Mouse (Mus musculus): Measurements from ENCODE around the gene Arhgap9. TPM values are rescaled to one million over a fixed set of nuclear protein-coding genes. Genes with fewer than 3 reads are reported as not detected.

The Arhgap9 gene
- total RNA-seq, 2 experiments from 2014 or later = 0.94 to 1.1 TPM

- intact Hi-C loops (cut with DNase I) = no loop called here
- DNase-seq (ENCODE audit: low spot score in 2 of 2) = no peak
Measured at GRCm38 (mm10) chr10:127317277-127317676, 4.5 kb upstream of the Arhgap9 start.

- DNase-seq (ENCODE audit: low spot score in 2 of 2) = no peak
- intact Hi-C loops (cut with DNase I) = no loop called here
Measured at GRCm38 (mm10) chr10:127318009-127318408, 3.8 kb upstream of the Arhgap9 start.

- DNase-seq (ENCODE audit: low spot score in 2 of 2) = no peak
- intact Hi-C loops (cut with DNase I) = no loop called here
Measured at GRCm38 (mm10) chr10:127319969-127320368, 1.8 kb upstream of the Arhgap9 start.

DNA sequence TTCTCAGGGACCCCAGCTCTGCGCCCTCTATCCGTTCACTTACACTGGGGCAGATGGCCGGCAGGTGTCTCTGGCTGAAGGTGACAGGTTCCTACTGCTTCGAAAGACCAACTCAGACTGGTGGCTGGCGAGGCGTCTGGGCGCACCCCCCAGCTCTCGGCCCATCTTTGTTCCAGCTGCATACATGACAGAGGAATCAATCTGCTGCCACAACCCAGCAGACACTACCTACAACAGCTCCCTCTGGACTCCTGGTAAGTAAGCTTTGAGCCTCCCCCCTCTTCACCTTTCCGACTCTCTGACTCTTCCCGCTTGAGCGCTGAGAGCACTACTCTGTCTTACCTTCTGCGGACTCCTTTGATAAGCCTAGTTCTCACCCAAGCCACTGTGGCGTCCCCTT, 414 bp downstream of the Arhgap9 start:
- intact Hi-C loops (cut with DNase I) = no loop called here
- DNase-seq (ENCODE audit: low spot score in 2 of 2) = no peak

DNA sequence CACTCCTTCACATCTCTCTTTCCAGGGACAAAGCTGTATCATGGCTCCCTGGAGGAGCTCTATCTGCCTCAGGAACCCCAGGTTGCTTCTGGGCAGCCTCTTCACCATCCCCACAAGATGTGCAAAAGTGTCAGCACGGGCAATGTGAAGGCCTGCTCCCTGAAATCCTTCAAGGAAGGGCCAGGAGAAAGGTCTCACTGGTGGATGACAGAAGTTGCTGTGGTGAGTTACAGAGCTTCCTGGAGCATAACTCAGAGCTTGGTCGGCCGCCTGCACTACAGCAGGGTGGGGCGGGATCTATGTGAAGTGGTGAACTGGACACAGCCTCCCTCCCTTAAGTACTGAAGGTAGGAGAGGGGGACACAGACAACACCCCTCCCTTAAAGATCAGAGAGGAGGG, 905 bp downstream of the Arhgap9 start:
- DNase-seq (ENCODE audit: low spot score in 2 of 2) = no peak
- intact Hi-C loops (cut with DNase I) = no loop called here

GRCm38 (mm10) chr10:127323131-127323855, 1.5 kb downstream of the Arhgap9 start:
- intact Hi-C loops (cut with DNase I) = no loop called here
- no peak for DNase-seq (ENCODE audit: low spot score in 2 of 2)

GRCm38 (mm10) chr10:127324495-127324894, 2.7 kb downstream of the Arhgap9 start:
- DNase-seq (ENCODE audit: low spot score in 2 of 2) = no peak
- intact Hi-C loops (cut with DNase I) = no loop called here

- DNase-seq (ENCODE audit: low spot score in 2 of 2) = no peak
Measured at GRCm38 (mm10) chr10:127325454-127326016, 3.8 kb downstream of the Arhgap9 start.

GRCm38 (mm10) chr10:127326017-127326801, 4.4 kb downstream of the Arhgap9 start:
- DNase-seq (ENCODE audit: low spot score in 2 of 2) = no peak
- intact Hi-C loops (cut with DNase I) = no loop called here

More at GRCm38 (mm10) chr10:127325454-127326016, 3.8 kb downstream of the Arhgap9 start:
- intact Hi-C loops (cut with DNase I) = no loop called here

- DNase-seq (ENCODE audit: low spot score in 2 of 2) = no peak
- intact Hi-C loops (cut with DNase I) = no loop called here
Measured at GRCm38 (mm10) chr10:127326828-127327227, 5.1 kb downstream of the Arhgap9 start.

DNA sequence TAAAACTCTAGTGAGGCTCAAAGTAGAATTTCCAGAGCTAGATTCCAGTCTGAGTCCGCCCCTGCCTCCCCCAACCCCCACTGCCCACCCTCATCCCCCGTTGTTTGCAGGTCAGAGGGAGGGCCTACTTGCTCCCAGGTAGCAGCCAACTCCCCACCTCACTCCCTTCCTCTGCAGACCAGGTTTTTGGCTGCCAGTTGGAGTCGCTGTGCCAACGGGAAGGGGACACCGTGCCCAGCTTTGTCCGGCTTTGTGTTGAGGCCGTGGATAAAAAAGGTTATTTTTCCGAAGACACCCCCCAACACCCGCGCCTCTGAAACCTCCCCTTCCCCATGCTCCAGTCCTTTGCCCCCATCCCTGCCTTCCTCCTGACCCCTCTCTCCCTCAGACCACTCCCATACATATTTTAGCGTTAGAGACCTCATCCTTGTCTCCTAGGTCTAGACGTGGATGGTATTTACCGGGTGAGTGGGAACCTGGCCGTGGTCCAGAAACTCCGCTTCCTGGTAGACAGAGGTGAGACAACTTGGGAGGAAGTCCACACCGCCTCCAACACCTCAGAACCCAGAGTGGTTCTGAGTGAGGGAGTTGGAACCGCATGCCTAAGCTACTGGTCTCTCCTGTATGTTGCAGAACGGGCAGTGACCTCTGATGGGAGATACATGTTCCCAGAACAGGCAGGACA, 5.8 kb downstream of the Arhgap9 start:
- DNase-seq (ENCODE audit: low spot score in 2 of 2) = no peak
- intact Hi-C loops (cut with DNase I) = no loop called here

DNA sequence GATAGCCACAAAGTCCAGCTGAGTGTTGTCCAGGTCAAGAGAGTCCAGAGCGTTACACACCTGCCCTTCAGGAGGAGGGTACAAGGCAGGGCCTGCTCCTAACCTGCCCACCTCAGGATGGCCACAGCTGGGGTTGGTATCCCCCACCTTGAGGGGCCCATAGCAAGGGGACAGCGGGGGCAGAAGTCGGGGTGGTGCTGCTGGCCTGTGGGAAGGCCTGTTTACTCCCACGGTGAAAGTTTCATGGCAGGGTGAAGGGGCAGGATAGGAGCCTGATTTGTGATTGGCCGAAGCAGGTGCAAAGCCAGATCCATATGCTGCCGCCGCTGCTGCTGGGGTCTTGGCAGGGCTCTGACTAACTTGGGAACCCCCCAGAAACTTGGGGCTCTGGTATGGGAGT, 8.4 kb downstream of the Arhgap9 start:
- no peak for DNase-seq (ENCODE audit: low spot score in 2 of 2)
- intact Hi-C loops (cut with DNase I) = no loop called here

DNA sequence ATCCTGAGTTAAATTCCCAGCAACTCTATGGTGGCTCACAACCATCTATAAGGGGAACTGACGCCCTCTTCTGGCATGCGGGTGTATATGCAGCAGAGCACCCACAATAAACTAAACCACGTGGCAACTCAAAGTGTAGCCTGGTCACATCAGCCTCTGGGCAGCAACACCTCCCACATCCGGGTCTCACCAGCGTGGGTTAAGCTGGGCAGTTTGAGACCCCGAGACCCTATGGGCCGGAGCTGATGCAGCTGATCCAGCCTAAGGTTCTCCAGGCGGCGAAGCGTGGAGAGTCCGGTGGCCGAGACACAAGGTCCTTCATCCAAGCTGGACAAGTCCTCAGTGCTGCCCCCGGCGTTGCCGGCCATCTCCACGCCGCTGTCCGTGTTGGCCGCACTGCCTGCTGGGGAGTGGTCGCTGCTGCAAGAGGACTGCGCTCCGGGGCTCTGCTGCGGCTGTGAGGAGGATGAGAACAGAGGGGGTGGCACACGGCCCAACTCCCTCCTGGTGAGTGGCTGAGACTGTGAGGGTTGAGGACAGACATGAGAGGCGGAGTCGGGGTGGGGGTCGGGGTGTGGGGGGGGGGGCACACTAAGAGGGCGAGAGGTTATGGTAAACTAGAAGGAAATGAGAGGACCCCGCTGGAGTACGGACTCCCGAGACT, 10.6 kb downstream of the Arhgap9 start:
- no peak for DNase-seq (ENCODE audit: low spot score in 2 of 2)
- intact Hi-C loops (cut with DNase I) = no loop called here

DNA sequence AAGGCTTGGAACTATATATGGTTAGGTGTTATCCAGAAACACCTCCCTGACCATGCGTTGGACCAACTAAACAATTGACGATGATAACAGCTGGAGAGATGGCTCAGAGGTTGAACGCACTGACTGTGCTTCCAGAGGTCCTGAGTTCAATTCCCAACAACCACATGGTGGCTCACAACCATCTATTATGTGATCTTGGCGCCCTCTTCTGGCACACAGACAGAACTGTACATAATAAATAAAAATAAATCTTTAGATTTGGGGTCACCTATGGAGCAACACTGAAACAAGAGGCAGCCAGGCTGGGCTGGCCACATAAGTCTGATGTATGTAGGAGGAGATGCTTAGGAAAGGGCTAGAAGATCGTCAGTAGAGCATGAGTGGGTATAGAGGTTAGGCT, 11.4 kb downstream of the Arhgap9 start:
- no peak for DNase-seq (ENCODE audit: low spot score in 2 of 2)
- intact Hi-C loops (cut with DNase I) = no loop called here

DNA sequence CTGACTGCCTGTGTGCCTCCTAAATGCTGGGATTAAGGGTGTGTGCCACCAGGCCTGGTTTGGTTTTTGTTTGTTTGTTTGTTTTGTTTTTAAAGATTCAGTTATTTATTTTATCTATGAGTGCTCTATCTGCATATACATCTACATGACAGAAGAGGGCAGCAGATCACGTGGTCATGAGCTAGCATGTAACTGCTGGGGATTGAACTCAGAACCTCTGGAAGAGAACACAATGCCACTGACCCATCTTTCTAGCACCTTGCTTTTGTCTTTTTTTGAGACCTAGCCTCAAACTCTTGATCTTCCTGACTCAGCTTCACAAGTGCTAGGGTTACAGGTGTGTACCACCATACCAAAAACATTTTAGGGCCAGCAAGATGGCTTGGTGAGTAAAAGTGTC, 13.5 kb downstream of the Arhgap9 start:
- intact Hi-C loops (cut with DNase I) = no loop called here

DNA sequence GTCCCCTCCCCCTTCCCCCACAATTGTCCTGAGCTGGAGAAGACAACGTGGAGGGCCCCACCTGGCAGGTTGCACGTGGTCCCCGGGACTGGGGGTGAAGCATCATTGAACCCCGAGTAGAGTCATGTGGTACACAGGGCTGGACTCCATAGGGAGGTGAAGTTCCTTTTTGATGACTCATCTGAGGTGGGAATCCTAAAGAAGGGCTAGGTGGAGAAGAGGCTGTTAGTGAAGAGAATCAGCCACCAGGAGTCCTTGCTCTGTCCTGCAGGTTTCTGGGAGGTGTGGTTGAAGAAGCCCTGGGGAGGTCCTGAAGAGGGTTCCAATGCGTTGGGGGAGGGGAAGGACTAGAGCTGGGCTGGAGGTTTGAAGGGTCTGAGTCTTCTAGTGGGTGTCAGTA, 15.2 kb downstream of the Arhgap9 start:
- DNase-seq (ENCODE audit: low spot score in 2 of 2) = no peak
- intact Hi-C loops (cut with DNase I) = no loop called here

More for the DNA sequence above, 13.5 kb downstream of the Arhgap9 start:
- DNase-seq (ENCODE audit: low spot score in 2 of 2) = no peak

DNA sequence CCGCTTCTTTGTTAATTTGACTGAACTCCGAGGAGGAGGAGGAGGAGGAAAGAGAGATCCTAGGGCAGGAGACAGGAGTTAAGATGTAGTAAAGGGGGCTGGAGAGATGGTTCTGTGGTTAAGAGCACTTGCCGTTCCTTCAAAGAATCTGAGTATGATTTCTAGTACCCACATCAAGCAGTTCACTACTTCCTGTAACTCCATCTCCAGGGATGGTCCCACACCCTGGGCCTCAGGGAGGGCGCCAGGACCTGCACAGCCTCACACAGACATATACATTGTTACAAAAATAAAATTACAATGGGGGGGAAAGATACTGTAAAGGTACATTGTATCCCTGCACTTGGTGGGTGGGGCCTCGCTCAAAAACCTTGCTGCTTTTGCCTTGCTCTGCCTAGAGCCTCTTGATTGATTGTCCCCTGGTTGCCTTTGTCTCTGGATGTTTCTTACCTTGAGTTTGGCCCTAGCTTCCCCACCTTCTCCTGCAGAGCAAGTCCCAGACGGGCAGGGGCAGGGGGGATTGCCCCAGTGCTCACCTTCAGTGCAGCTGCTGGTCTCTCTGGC, 15.9 kb downstream of the Arhgap9 start:
- intact Hi-C loops (cut with DNase I) = no loop called here
- DNase-seq (ENCODE audit: low spot score in 2 of 2) = no peak

DNA sequence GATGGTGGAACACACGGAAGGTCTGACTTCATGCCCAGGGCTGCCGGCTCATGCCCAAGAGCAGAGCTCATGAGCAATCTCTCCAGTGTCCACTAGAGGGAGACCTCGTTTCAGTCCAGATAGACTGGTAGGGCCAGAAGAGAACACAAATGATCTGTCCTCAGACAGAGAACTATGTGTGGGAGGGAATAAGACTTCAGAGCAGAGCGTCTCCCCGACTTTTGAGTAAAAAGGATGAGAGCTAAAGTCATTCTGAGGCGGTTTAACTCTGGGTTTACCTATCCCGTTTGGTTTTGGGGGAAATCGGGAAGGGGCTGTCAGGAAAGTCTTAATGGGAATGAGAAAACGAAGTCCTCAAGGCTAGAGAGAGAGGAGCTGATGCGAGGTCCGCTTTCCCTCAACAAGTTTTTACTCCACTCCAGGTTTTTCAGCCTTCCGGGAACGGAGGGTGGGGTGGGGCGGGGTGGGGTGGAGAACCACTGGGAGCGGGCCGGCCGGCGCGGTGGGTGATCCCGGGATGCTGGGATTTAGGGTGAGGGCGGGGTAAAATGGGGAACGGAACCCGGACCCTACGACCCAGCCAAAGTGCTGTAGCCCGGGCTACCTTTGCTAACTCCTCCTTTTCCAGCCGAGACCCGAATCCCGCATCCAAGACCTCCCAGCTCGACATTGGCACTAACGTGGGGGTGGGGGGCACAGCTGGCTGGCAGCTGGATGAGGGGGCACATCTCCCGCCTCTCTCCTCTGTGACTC, 17.3 kb downstream of the Arhgap9 start:
- intact Hi-C loops (cut with DNase I) = no loop called here
- DNase-seq (ENCODE audit: low spot score in 2 of 2) = peak; percentile 81 to 87

All from left cerebral cortex, postnatal 36 days (tissue).